Mouse (Mus musculus): Measurements from ENCODE around the gene Slc22a15. TPM values are rescaled to one million over a fixed set of nuclear protein-coding genes. Genes with fewer than 3 reads are reported as not detected.

The Slc22a15 gene
- total RNA-seq, 1 experiment from 2014 or later = 7.7 TPM

DNA sequence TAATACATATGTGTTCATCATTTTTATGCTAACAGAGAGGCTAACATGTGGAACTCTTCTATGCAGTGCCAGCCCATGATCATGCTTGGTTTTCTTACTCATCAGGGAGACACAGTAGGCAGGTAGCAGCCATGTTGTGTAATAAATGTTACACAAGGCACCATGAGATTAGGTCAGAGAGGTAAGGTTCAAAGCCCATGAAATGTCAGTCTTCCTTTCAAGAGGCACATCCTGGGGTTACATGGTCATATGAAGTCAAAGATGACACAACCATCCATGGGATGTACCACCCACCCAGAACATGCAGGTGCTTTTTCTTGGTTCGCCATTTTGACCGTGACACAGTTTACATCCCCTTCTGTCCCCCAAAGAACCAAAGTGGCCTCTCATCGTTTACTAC lies 5.7 kb downstream of the Slc22a15 start:
- ATAC-seq (replicated peaks; ENCODE audit: low read depth, poor library complexity, severe bottlenecking) = no peak

DNA sequence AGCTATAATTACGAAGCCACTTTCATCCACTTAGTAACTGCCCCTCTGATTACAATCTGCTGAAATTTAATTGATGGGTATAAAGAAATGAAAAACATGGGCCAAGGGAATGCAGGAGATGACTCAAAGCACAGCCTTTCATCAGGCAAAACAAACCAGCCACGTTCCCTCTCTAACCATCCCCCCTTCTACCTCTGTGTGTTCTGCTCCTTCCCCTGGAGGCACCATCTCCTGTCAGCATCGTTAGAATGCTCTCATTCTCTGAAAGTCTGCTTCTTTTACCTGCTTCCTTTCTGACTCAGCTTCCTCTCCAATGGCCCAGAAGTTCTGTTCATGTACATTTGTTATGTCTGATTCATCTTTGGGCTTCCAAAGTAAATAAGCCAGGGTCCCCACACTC lies 6.6 kb downstream of the Slc22a15 start:
- no peak for ATAC-seq (replicated peaks; ENCODE audit: low read depth, poor library complexity, severe bottlenecking)

DNA sequence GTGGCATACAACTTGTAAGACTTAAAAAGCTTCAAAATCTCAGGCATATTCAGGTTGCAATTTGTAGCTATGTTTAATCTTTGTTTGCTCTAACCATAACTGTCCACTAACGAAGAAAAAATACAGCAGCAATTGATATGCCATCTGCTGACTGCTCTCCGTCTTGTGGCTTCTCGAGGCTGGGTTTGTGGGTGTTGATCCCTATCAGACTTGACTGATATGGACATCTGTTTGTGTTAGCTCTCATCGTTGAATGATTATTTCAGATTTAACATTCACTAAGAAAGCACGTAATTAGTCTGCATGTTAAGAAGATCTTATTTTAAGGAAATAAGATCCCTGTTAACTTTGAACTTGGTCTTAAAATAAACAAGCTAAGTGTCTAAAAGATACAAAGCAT lies 7.7 kb downstream of the Slc22a15 start:
- ATAC-seq (replicated peaks; ENCODE audit: low read depth, poor library complexity, severe bottlenecking) = no peak

DNA sequence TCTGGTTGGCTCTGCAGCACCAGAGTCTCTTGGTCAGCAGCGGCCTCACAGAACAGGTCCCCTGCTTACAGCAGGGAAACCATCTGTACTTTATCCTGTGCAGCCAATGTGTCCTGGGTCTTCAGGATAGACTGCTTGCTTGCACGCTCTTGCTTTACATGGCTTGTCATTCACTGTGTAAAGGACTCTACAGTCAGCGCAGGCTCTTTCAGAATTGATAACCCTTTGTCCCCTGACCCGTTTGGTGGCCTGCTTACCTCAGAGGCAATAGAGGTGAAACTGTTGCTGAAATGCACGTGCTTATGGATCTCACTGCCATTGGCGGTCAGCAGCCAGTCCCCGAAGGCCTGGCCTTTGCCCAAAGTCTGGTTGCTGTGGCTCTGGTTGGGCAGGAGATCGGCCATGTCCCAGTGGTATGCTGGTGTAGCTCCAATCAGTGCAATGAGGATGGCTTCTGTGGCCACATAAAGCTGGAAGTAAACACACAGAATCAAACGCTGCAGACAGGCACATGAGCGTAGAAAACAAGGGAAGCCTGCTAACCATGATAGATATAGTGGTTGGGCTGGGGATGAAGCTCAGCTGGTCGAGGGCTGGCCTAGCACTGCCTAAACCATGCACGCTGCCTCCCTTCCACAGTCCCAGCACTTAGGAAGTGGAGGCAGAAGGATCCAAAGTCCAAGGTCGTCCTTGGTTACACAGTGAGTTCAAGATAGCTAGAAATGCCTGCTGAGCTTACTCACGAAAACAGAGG lies 9.0 kb downstream of the Slc22a15 start:
- ATAC-seq (replicated peaks; ENCODE audit: low read depth, poor library complexity, severe bottlenecking) = no peak

DNA sequence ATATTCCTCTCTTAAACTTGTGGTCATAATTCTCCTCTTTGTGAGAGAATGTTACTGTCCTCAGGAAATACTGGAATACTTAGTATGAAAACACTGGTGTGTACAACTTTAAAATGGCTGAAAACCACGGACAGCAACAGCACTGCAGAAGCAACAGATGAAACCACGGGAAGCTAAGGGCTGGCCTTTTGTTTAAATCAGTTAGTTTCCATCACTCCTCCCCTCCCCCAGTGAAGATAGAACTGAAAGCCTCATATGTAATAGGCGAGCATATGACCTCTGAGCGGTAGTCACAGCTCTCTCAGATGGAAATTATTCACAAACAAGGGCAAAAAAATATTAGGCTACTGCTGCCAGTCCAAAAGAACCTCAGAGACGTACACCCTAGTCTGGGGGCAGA lies 10.0 kb downstream of the Slc22a15 start:
- ATAC-seq (replicated peaks; ENCODE audit: low read depth, poor library complexity, severe bottlenecking) = no peak

DNA sequence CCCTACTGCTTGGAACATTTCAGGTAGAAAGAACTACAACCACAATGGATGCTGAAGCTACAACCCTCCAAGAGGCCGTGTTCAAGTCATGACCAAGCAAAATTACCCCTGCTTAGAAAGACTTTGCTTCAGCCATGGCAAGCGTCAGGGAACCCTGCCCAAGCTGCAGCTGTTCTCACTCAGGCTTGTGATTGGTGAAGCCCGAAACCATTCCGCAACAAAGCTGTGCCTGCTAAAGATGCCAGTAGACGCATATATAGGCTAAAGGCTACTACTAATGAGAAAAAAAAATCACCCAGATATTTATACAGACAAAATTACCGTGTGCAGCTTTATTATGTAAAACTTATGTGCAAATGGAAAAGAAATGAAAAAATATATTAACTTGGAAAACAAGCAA lies 12.2 kb downstream of the Slc22a15 start:
- no peak for ATAC-seq (replicated peaks; ENCODE audit: low read depth, poor library complexity, severe bottlenecking)

DNA sequence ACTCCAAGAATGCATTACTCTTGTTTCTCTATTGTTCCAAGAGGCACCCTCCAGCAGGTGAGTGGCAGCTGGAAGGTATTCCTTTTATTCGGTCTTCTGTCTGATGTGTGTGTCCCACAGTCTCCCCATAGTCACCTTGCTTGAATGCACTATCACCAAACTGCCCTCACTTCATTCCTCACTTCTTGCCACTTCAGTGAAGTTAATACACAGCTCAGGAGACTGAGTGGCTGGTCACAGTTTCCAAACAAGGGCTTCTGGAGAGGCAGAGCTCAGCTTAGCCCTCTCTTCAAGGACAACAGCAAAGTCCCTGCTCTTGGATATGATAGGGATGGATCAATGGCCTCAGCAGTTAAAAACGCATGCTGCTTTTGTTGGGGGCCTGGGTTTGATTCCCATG lies 17.2 kb downstream of the Slc22a15 start:
- ATAC-seq (replicated peaks; ENCODE audit: low read depth, poor library complexity, severe bottlenecking) = no peak

DNA sequence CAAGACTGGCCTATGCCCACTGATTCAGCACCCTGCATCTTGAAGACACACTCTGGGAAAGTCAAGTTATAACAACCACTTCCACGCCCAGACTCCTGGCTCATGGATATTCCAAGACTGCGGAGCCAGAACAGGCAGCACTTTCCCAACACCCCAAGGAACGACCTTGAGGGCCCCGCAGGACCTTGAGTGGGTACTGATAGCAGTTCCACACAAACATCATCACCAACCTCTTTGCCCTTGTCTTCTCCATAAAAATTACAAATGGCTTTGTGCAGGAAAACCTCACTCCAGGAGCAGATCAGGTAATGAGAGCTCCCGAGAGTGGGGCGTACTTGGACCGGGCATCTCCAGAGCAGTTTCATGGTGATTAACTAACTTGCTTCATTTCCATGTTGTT lies 19.5 kb downstream of the Slc22a15 start:
- no peak for ATAC-seq (replicated peaks; ENCODE audit: low read depth, poor library complexity, severe bottlenecking)

DNA sequence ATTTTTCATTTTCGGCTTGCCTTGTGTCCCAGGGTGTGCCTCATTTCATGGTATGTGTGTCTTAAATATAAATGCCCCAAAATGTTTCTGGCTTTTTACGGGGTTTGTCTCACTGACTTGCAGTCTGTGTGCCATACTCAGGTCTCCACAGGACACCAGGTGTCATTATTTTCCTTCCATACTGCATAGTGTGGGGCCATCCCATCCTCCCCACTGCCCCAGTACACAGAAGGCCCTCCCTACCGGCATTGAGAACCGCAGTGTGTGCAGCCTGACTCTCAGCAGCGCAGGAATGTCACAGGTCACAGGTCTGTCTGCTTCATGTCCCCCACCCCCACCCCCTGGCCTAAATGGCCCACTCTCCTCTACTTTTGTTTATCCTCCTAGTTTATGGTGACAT lies 21.2 kb downstream of the Slc22a15 start:
- ATAC-seq (replicated peaks; ENCODE audit: low read depth, poor library complexity, severe bottlenecking) = no peak

DNA sequence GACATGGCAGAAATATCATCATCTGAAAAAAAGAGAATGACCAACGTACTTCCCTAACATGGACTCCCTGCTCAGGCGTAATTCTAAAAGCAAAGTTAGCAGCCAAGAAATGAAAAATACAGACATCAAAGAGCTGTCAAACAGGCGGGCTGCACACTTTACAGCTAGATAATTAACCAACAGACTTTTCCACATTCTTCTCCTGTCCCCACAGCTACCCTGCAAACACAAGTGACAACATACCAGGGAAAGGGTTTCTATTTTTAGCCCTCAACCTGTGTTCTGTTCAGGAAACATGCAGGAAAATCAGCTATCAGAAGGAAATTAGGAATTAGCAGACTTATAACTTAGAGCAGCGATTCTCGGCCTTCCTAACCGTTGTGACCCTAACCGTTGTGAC lies 21.9 kb downstream of the Slc22a15 start:
- ATAC-seq (replicated peaks; ENCODE audit: low read depth, poor library complexity, severe bottlenecking) = no peak

DNA sequence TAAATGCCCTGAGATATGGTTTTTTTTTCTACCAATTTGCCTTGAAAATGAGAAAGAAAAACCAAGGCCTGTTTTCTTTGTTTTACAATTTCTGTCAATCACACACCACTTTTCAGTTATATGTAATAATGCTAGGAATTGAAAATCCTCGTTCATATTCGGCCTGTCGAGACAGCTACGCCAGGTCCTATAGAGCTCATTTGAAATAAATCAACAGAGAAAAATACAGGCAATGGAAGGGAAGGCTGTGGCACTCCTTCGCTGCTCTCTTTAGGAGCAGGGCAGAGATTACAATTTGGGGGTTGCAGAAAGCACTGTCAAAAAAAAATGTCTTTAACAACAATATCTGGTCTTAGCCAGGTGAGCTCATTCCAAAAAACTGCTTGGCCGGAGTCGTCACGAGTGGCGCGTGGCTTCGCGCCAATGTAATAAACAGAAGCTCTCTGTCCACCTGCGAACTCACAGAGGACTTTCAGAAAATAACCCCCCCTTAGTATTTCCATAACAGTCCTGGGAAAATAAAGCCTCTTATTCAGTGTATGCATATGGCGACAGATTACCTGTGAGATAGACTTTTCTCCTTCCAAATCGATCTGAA lies 26.8 kb downstream of the Slc22a15 start:
- ATAC-seq (replicated peaks; ENCODE audit: low read depth, poor library complexity, severe bottlenecking) = no peak

DNA sequence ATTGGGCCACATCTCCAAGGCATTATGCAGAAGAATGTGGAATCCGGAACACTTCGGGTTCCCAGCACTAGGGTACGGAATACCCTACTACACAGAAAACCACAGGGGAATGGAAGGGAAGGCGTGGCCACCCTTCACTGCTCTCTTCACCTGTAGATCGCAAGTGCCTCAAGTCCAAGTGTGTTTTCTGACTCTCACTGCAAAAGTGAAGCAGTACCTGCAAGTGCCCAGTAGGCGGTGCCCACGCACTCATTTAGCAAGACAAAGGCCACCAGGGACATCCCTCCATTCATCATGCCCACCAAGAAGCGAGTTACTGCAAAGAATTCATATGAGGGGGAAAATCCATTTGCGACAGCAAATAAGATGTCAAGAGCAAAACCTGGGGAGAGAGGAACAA lies 27.4 kb downstream of the Slc22a15 start:
- ATAC-seq (replicated peaks; ENCODE audit: low read depth, poor library complexity, severe bottlenecking) = peak; percentile 90

DNA sequence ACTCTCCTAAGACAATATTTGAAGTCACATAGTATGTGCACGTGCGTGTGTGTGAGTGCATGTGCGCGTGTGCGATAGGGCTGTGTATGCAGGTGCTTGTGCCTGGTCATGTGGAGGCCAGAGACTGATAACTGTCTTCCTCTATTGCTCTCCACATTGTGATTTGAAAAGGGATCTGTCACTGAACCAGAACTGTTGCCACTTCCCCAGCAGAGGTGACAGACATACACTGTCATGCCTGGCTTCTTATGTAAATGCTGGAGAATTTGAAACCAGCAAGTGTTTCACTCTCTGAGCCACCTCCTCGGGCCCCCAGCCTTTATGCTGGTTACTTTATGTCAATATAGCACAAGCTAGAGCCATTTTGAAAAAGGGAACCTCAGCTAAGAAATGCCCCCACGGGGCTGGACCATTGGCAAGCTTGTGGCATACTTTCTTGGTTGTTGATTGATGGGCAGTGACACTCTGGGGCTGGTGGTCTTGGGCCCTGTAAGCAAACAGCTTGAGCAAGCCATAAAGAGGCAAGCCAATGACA lies 28.8 kb downstream of the Slc22a15 start:
- ATAC-seq (replicated peaks; ENCODE audit: low read depth, poor library complexity, severe bottlenecking) = no peak

DNA sequence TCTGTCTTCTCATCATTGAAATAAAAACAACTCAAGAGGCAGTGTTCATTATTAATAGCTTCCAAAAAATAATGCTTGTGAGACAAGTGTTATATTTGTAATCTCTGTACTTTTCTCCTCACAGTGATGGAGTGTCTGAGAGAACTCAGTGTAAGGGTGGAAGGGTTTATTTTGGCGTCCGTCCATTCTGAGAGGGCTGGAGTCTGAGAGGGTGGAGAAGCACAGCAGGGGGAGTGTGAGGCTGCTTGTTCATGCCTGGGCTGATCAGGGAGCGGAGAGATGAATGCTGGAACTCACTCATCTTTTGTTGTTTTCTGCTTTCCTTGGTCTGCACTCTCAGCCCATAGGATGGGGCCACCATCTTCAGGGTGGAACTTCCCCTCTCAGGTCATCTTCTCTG lies 38.7 kb downstream of the Slc22a15 start:
- no peak for ATAC-seq (replicated peaks; ENCODE audit: low read depth, poor library complexity, severe bottlenecking)

DNA sequence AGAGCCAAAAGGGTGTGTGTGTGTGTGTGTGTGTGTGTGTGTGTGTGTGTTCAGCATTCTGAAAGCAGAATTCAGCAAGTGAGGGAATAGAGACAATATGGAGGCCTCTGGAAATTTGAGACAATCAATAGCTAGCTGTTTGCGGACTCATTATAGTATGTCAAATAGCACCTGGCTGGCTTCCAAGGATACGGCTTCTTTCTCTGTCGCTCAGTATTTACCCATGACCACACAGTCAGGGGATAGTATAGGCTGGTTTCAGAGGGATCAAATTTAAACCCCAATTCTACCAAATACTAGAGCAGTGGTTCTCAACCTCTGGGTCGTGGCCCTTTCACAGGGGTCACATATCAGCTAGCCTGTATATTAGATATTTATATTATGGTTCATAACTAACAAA lies 39.2 kb downstream of the Slc22a15 start:
- ATAC-seq (replicated peaks; ENCODE audit: low read depth, poor library complexity, severe bottlenecking) = no peak

DNA sequence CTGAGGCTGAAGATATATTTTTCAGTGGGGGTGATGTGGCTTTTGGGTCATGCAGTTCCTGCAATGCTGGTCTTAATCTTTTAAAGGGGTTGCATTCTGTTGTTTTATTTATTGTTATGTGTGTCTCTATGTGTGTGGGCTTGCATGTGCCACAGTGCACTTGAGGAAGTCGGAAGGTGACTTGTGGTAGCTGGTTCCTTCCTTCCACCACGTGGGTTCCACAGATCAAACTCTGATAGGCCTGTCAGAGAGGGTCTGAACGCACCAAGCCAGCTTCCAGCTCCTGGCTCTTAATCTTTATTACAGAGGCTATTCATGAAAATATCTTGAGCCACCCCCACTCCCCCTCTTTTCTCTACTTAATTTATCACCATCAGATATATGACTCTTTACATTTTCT lies 40.4 kb downstream of the Slc22a15 start:
- ATAC-seq (replicated peaks; ENCODE audit: low read depth, poor library complexity, severe bottlenecking) = peak; percentile 62

DNA sequence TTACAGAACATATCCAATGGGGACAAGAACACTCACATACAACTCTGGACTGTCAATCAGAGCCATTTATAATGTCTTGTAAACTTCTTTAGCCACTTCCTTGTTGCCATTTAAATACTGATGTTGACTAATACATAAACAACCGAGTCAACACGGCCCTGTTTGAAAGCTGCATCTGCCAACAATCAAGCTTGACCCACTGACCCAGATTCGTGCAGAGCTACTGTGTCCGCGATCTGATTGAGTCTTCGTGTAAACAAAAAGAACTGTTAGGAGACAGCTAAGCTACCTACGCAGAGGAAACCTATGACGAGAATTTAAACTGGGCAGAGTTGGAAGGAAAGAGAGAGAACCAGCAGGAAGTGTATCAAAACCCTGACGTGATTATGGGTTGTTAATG lies 42.5 kb downstream of the Slc22a15 start:
- no peak for ATAC-seq (replicated peaks; ENCODE audit: low read depth, poor library complexity, severe bottlenecking)

DNA sequence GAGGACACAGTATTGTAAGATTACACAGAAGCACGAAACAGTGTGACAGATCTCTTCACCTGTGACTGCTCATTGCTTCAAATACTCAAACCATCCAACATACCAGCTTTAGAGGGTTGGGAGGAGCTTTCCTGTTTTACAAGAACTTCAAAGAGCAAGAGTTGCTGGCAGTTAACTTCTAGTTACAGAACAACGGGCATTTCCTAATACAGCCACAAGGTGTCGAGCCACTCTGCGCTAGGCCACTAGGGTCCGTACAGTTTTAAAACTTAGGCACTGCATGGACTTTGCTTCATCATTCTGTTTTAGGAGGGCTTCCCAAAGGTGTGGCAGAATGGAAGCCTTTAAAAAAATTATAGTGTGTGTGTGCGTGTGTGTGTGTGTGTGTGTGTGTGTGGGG lies 43.4 kb downstream of the Slc22a15 start:
- no peak for ATAC-seq (replicated peaks; ENCODE audit: low read depth, poor library complexity, severe bottlenecking)

DNA sequence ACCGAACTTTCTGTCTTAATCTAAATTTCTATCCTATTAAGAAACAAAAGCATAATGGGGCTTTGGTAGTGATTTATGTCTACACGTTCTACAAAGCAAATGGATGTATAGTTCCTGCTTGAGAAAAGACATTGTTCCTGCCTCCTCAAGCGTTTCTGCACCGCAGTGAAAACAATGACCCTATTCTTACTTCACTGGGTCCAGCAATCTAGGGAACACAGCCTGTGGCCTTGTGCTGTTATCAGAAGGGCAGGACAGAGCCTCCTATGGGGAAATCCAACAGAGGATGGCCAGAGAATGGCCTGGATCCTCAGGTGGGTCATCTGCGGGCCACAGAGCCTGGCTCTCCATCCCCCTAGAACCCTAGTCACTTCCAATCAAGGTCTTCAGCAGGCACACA lies 46.1 kb downstream of the Slc22a15 start:
- no peak for ATAC-seq (replicated peaks; ENCODE audit: low read depth, poor library complexity, severe bottlenecking)

DNA sequence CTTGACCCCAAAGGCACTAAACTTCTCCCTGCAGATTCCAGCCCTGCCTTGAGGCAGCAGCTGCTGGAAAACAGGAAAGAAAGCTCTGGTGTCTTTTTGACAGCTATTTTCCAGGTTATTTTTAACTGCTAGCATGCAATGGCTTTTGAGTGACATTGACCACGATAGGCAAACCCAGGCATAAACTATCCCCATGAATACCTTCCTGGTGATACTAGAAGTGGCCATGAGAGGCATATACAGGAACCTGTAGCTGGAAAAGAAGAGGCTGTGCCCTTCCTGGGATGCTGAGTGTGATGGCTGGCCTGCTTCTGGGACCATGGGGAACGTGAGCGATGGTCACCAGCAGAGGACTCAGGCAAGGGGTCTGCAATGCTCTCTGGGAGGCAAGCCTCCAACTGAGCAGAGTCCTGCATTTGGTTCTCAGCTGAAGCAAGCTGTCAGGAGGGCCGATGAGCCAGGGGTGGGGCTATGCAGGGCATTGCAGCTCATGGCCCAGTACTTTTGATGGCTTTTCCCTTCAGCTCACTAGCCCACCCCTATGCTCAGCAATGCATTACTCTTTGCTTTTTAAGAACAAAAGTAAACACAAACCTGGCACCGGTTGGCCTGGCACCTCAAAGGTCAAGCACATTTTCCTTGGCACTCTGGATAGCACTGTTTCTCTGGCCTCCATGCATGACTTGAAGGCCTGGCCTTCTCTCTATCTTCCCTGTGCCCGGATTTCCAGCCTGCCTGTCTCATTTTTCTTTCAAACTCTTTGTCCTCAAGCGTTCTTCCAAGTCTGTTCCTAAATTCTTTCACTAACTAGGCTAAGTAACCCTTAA lies 47.6 kb downstream of the Slc22a15 start:
- ATAC-seq (replicated peaks; ENCODE audit: low read depth, poor library complexity, severe bottlenecking) = 0 out of 2 replicates have a peak, but pooled peaks have one; percentile 8
